Mouse (Mus musculus) heart, embryonic 11.5 days (tissue): ENCODE measurements around the gene Lrp4. TPM values are rescaled to one million over a fixed set of nuclear protein-coding genes. Genes with fewer than 3 reads are reported as not detected.

Experiments
- ATAC-seq: fragments of 200-750 bp; cut with Nextera tagmentation; replicated peaks from 2 replicates; pipeline ENCODE4 v1.8.0; 2017; ENCODE audit warnings: moderate library complexity; ENCODE audit not compliant: insufficient number of reproducible peaks, low FRiP score, low TSS enrichment
- H3K27ac ChIP-seq: fragments of 300-500 bp; sonication (generic); 2 replicates; pipeline ENCODE4 v1.5.1; 2014; ENCODE audit warnings: mild to moderate bottlenecking, low read depth, low read length
- H3K27me3 ChIP-seq: fragments of 300-500 bp; sonication (generic); 2 replicates; pipeline ENCODE4 v1.6.1; 2014; ENCODE audit warnings: mild to moderate bottlenecking, low read length, mixed read lengths; ENCODE audit not compliant: control insufficient read depth, insufficient read depth
- H3K36me3 ChIP-seq: fragments of 300-500 bp; sonication (generic); 2 replicates; pipeline ENCODE4 v1.6.1; 2014; ENCODE audit warnings: mild to moderate bottlenecking, low read length, moderate library complexity, mixed read lengths; ENCODE audit not compliant: control insufficient read depth, insufficient read depth
- H3K4me1 ChIP-seq: fragments of 300-500 bp; sonication (generic); 2 replicates; pipeline ENCODE4 v1.6.1; 2014; ENCODE audit warnings: low read length; ENCODE audit not compliant: control insufficient read depth, insufficient read depth
- H3K4me2 ChIP-seq: fragments of 300-500 bp; sonication (generic); 2 replicates; pipeline ENCODE4 v1.6.1; 2014; ENCODE audit warnings: mild to moderate bottlenecking, moderate library complexity
- H3K4me3 ChIP-seq: fragments of 300-500 bp; sonication (generic); 2 replicates; pipeline ENCODE4 v1.5.1; 2014; ENCODE audit warnings: low read depth, low read length
- H3K9ac ChIP-seq: fragments of 300-500 bp; sonication (generic); 2 replicates; pipeline ENCODE4 v1.6.1; 2014; ENCODE audit warnings: mild to moderate bottlenecking, low read depth, low read length, moderate library complexity
- H3K9me3 ChIP-seq: fragments of 300-500 bp; sonication (generic); replicated peaks from 2 replicates; pipeline ENCODE4 v1.6.1; 2016; ENCODE audit warnings: low read length; ENCODE audit not compliant: control insufficient read depth
- WGBS: fragments of 180-500 bp; shearing (Covaris S2); extraction: QIAGEN DNeasy Blood & Tissue Kit; methylation state at CpG from one replicate; pipeline ENCODE4 v1.1.7; 2014; ENCODE audit not compliant: insufficient replicate concordance; 5-methylcytosine and 5-hydroxymethylcytosine counted together
- polyA plus RNA-seq: library from polyadenylated mRNA; unstranded; fragments of >200 nt; fragmentation: Nextera tagmentation; extraction: Ambion mirVana; gene quantifications from 2 replicates; pipeline ENCODE4 v1.2.1, GENCODE M21; 2014

The Lrp4 gene
- polyA plus RNA-seq, 1 experiment from 2014 or later: 3.8 TPM

- Histone ChIP-seq H3K4me3 (0 out of 2 replicates have a peak overlapping the region, but pooled peaks have one; percentile 4), H3K36me3 (no peaks in the 10 kb centered on the region), H3K9ac (peak overlapping the region; percentile 4; the same call in 1 of the 2 replicates), H3K27me3 (no peaks in the 10 kb centered on the region), H3K27ac (no peak overlapping the region), H3K4me2 (peak overlapping the region; percentile 39), H3K9me3 (no peaks in the 10 kb centered on the region), H3K4me1 (peaks cover 32% of the 10 kb centered on the region)
- WGBS: 22% methylated on average over 12 of the region's 12 CpGs
- no peak for ATAC-seq
Measured at GRCm38 (mm10) chr2:91462681-91463080, 5.4 kb downstream of the Lrp4 start.

GRCm38 (mm10) chr2:91465934-91466333 is 8.6 kb downstream of the Lrp4 start:
- 74% methylated on average over 3 of the region's 3 CpGs for WGBS
- no peak overlapping the region for H3K27ac ChIP-seq
- H3K27me3 ChIP-seq: no peaks in the 10 kb centered on the region
- peaks cover 33% of the 10 kb centered on the region for H3K4me1 ChIP-seq
- no peaks in the 10 kb centered on the region for H3K9me3 ChIP-seq
- H3K9ac ChIP-seq: no peak overlapping the region
- H3K36me3 ChIP-seq: no peaks in the 10 kb centered on the region
- H3K4me3 ChIP-seq: no peak overlapping the region
- no peak overlapping the region for H3K4me2 ChIP-seq
- ATAC-seq: no peak

- Histone ChIP-seq H3K27me3 (no peaks in the 10 kb centered on the region), H3K9me3 (no peaks in the 10 kb centered on the region), H3K4me3 (no peak overlapping the region), H3K27ac (no peak overlapping the region), H3K4me1 (peaks cover 17% of the 10 kb centered on the region), H3K9ac (no peak overlapping the region), H3K4me2 (no peak overlapping the region), H3K36me3 (no peaks in the 10 kb centered on the region)
- ATAC-seq: no peak
- 71% methylated on average over 8 of the region's 8 CpGs for WGBS
Measured at GRCm38 (mm10) chr2:91467613-91468012, 10.3 kb downstream of the Lrp4 start.

GRCm38 (mm10) chr2:91470055-91470647 is 12.8 kb downstream of the Lrp4 start:
- H3K4me1 ChIP-seq: peaks cover 10% of the 10 kb centered on the region
- no peaks in the 10 kb centered on the region for H3K9me3 ChIP-seq
- ATAC-seq: no peak
- H3K36me3 ChIP-seq: 0 out of 2 replicates have a peak, but pooled peaks cover 5% of the 10 kb centered on the region
- H3K27ac ChIP-seq: no peak overlapping the region
- WGBS: 31% methylated on average over 7 of the region's 7 CpGs
- no peak overlapping the region for H3K9ac ChIP-seq
- no peaks in the 10 kb centered on the region for H3K27me3 ChIP-seq
- no peak overlapping the region for H3K4me3 ChIP-seq
- H3K4me2 ChIP-seq: no peak overlapping the region

- ATAC-seq: no peak
- Histone ChIP-seq H3K36me3 (peaks cover 26% of the 10 kb centered on the region), H3K9ac (no peak overlapping the region), H3K27ac (no peak overlapping the region), H3K4me2 (no peak overlapping the region), H3K9me3 (no peaks in the 10 kb centered on the region), H3K4me3 (no peak overlapping the region), H3K4me1 (peaks cover 10% of the 10 kb centered on the region; the same call in 1 of the 2 replicates), H3K27me3 (no peaks in the 10 kb centered on the region)
- WGBS: 65% methylated on average over 12 of the region's 12 CpGs
Measured at GRCm38 (mm10) chr2:91474358-91474757, 17.0 kb downstream of the Lrp4 start.

GRCm38 (mm10) chr2:91475791-91476190 is 18.5 kb downstream of the Lrp4 start:
- Histone ChIP-seq H3K4me2 (no peak overlapping the region), H3K4me3 (no peak overlapping the region), H3K4me1 (0 out of 2 replicates have a peak, but pooled peaks cover 3% of the 10 kb centered on the region), H3K9me3 (no peaks in the 10 kb centered on the region), H3K27me3 (no peaks in the 10 kb centered on the region), H3K9ac (0 out of 2 replicates have a peak overlapping the region, but pooled peaks have one; percentile 36), H3K27ac (no peak overlapping the region), H3K36me3 (peaks cover 26% of the 10 kb centered on the region)
- ATAC-seq: no peak
- 69% methylated on average over 7 of the region's 7 CpGs for WGBS

DNA sequence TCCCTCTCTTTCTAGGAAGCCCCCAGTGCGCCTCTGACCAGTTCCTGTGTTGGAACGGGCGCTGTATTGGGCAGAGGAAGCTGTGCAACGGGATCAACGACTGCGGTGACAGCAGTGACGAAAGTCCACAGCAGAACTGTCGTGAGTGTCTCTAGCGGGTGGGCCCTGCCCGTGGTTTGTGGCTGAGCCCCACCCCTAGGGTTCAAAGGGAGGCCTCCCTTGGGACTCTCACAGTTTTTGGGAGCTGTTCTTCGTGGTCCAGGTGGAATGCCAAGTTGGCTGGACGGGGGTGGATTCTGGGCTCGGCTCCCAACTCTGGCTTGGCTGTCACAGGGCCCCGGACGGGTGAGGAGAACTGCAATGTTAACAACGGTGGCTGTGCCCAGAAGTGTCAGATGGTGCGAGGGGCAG is 18.9 kb downstream of the Lrp4 start:
- Histone ChIP-seq H3K9ac (no peak overlapping the region), H3K27ac (no peak overlapping the region), H3K36me3 (peaks cover 26% of the 10 kb centered on the region), H3K4me3 (no peak overlapping the region), H3K9me3 (no peaks in the 10 kb centered on the region), H3K27me3 (no peaks in the 10 kb centered on the region), H3K4me2 (no peak overlapping the region), H3K4me1 (0 out of 2 replicates have a peak, but pooled peaks cover 3% of the 10 kb centered on the region)
- no peak for ATAC-seq
- WGBS: 76% methylated on average over 17 of the region's 17 CpGs

GRCm38 (mm10) chr2:91476841-91477240 is 19.5 kb downstream of the Lrp4 start:
- Histone ChIP-seq H3K9ac (no peak overlapping the region), H3K27ac (no peak overlapping the region)
- WGBS: 80% methylated on average over 7 of the region's 7 CpGs

GRCm38 (mm10) chr2:91480399-91480801 is 23.1 kb downstream of the Lrp4 start:
- no peaks in the 10 kb centered on the region for H3K27me3 ChIP-seq
- 0 out of 2 replicates have a peak, but pooled peaks have one; percentile 7 for ATAC-seq
- WGBS: 90% methylated on average over 9 of the region's 9 CpGs
- H3K4me2 ChIP-seq: no peak overlapping the region
- H3K36me3 ChIP-seq: peaks cover 24% of the 10 kb centered on the region
- no peak overlapping the region for H3K9ac ChIP-seq
- H3K27ac ChIP-seq: no peak overlapping the region
- H3K9me3 ChIP-seq: no peaks in the 10 kb centered on the region
- H3K4me1 ChIP-seq: 0 out of 2 replicates have a peak, but pooled peaks cover 3% of the 10 kb centered on the region
- H3K4me3 ChIP-seq: no peak overlapping the region

More at GRCm38 (mm10) chr2:91476841-91477240, 19.5 kb downstream of the Lrp4 start:
- Histone ChIP-seq H3K27me3 (no peaks in the 10 kb centered on the region), H3K4me1 (0 out of 2 replicates have a peak, but pooled peaks cover 3% of the 10 kb centered on the region), H3K9me3 (no peaks in the 10 kb centered on the region), H3K36me3 (peaks cover 26% of the 10 kb centered on the region), H3K4me3 (no peak overlapping the region), H3K4me2 (no peak overlapping the region)
- ATAC-seq: no peak
